Mouse (Mus musculus) urinary bladder, postnatal 4 days (tissue): ENCODE measurements around the gene Dmwd.
A peak's percentile ranks its signal among the peaks of the same experiment; 100 is the strongest.

Experiments used
- DNase-seq, 2 experiments: peaks; one replicate each; pipeline ENCODE4 v3.0.0; 2021 to 2022; ENCODE audit warnings: low spot score in 2 of 2

Dmwd gene

GRCm38 (mm10) chr7:19075723-19076585 is at the start of gene Dmwd:
Dmwd (plus strand) TSS chr7:19076227.
- DNase-seq: peak; percentile 96

GRCm38 (mm10) chr7:19028067-19028466 is 48.0 kb upstream of the Dmwd start:
- DNase-seq: no peak

- no peak for DNase-seq
These were observed 46.9 kb upstream of the Dmwd start for GRCm38 (mm10) chr7:19029084-19029653.

GRCm38 (mm10) chr7:19031641-19032040 is 44.4 kb upstream of the Dmwd start:
- no peak for DNase-seq

- DNase-seq: no peak
These were observed 31.4 kb upstream of the Dmwd start for GRCm38 (mm10) chr7:19044616-19045015.

GRCm38 (mm10) chr7:19046286-19047069 is 29.5 kb upstream of the Dmwd start:
- DNase-seq: no peak

- DNase-seq: no peak
These were observed 28.0 kb upstream of the Dmwd start for GRCm38 (mm10) chr7:19048006-19048527.

GRCm38 (mm10) chr7:19049252-19049651 is 26.8 kb upstream of the Dmwd start:
- no peak for DNase-seq

- DNase-seq: no peak
These were observed 25.9 kb upstream of the Dmwd start for GRCm38 (mm10) chr7:19050172-19050571.

GRCm38 (mm10) chr7:19051161-19051560 is 24.9 kb upstream of the Dmwd start:
- DNase-seq: no peak

- no peak for DNase-seq
These were observed 23.5 kb upstream of the Dmwd start for GRCm38 (mm10) chr7:19052345-19053135.

GRCm38 (mm10) chr7:19053136-19053532 is 22.9 kb upstream of the Dmwd start:
- no peak for DNase-seq

- DNase-seq: no peak
These were observed 21.8 kb upstream of the Dmwd start, which contains the start of gene Rsph6a for GRCm38 (mm10) chr7:19054047-19054776. Rsph6a (plus strand) TSS chr7:19054690.

- no peak for DNase-seq
These were observed 21.3 kb upstream of the Dmwd start for GRCm38 (mm10) chr7:19054777-19055076.

- no peak for DNase-seq
These were observed 20.9 kb upstream of the Dmwd start for GRCm38 (mm10) chr7:19055108-19055507.

- DNase-seq: peak in 1 of 2 experiments; percentile 52
These were observed 18.6 kb upstream of the Dmwd start for GRCm38 (mm10) chr7:19057405-19057804.

- no peak for DNase-seq
These were observed 10.1 kb upstream of the Dmwd start for GRCm38 (mm10) chr7:19065896-19066295.

- peak in 1 of 2 experiments; percentile 55 for DNase-seq
These were observed 9.0 kb upstream of the Dmwd start for GRCm38 (mm10) chr7:19067063-19067462.

GRCm38 (mm10) chr7:19067935-19068334 is 8.1 kb upstream of the Dmwd start:
- no peak for DNase-seq

- DNase-seq: no peak
These were observed 7.3 kb upstream of the Dmwd start for GRCm38 (mm10) chr7:19068707-19069106.

- no peak for DNase-seq
These were observed 6.5 kb upstream of the Dmwd start for GRCm38 (mm10) chr7:19069500-19069899.
